Comparison of ENCODE assay signal across 21 mouse cellular contexts in genomic region chr7:24522805-24523204, GRCm38 (mm10). TPM values are rescaled to one million over a fixed set of nuclear protein-coding genes. Genes with fewer than 3 reads are reported as not detected.
"Had no signal": no experiment of that assay in that cellular context is flagged by ENCODE, and none has a peak within 500 bp of the region (broad histone marks: within the 10 kb centered on the region; RNA-seq: fewer than 3 reads in every experiment).

No protein-coding gene starts in this region.

- H3K4me2 ChIP-seq: limb, embryonic 13.5 days; liver, embryonic 13.5 days; lung, embryonic 15.5 days; midbrain, embryonic 11.5 days; midbrain, embryonic 15.5 days; neural tube, embryonic 12.5 days; neural tube, embryonic 15.5 days had no signal

- H3K27ac ChIP-seq: limb, embryonic 13.5 days; liver, embryonic 13.5 days; lung, embryonic 15.5 days; midbrain, embryonic 15.5 days; neural tube, embryonic 12.5 days; neural tube, embryonic 15.5 days had no signal

- H3K4me3 ChIP-seq: limb, embryonic 13.5 days; liver, embryonic 13.5 days; lung, embryonic 15.5 days; midbrain, embryonic 15.5 days; neural tube, embryonic 12.5 days; neural tube, embryonic 15.5 days had no signal

- H3K36me3 ChIP-seq: limb, embryonic 13.5 days; liver, embryonic 13.5 days; lung, embryonic 15.5 days; midbrain, embryonic 15.5 days had no signal

- DNase-seq: kidney, adult 18-20 months; kidney, adult 9 months; kidney, postnatal 14 days; kidney, postnatal 4 days; left cerebral cortex, postnatal 4 days; liver, embryonic 13.5 days; lung, postnatal 4 days; retina, postnatal 1 day; right cerebral cortex, postnatal 25 days; thymus, adult 18-20 months; thymus, postnatal 36 days had no signal

- H3K9ac ChIP-seq: limb, embryonic 13.5 days; liver, embryonic 13.5 days; lung, embryonic 15.5 days; midbrain, embryonic 15.5 days; neural tube, embryonic 12.5 days; neural tube, embryonic 15.5 days had no signal

- H3K27me3 ChIP-seq: limb, embryonic 13.5 days; lung, embryonic 15.5 days; midbrain, embryonic 15.5 days; neural tube, embryonic 12.5 days; neural tube, embryonic 15.5 days had no signal

- ATAC-seq: midbrain, embryonic 15.5 days had no signal

- H3K9me3 ChIP-seq: limb, embryonic 13.5 days; liver, embryonic 13.5 days; lung, embryonic 15.5 days; midbrain, embryonic 15.5 days; neural tube, embryonic 12.5 days; neural tube, embryonic 15.5 days had no signal

- H3K4me1 ChIP-seq: liver, embryonic 13.5 days; lung, embryonic 15.5 days; midbrain, embryonic 15.5 days; neural tube, embryonic 12.5 days had no signal

RNA-seq across cellular contexts. Expression of gene AC161166.1, which starts 10.6 kb away (rescaled TPM):
- polyA plus RNA-seq: liver, adult 2 months; liver, embryonic 13.5 days; liver, embryonic 16.5 days; spleen, adult 2 months; urinary bladder, adult 2 months had no signal

RNA-seq across cellular contexts. Expression of gene Pinlyp, which starts 23.1 kb away (rescaled TPM):
- polyA plus RNA-seq: limb, embryonic 13.5 days; liver, adult 2 months; liver, embryonic 13.5 days; liver, embryonic 16.5 days; midbrain, embryonic 11.5 days; midbrain, embryonic 15.5 days; neural tube, embryonic 12.5 days; neural tube, embryonic 15.5 days had no signal
